Mouse (Mus musculus) heart, embryonic 14.5 days (tissue): ENCODE results near the gene Krt39. TPM values are rescaled to one million over a fixed set of nuclear protein-coding genes. Genes with fewer than 3 reads are reported as not detected.

Experiments used
- ATAC-seq: fragments of 200-750 bp; cut with Nextera tagmentation; 2 replicates; pipeline ENCODE4 v1.8.0; 2017; ENCODE audit warnings: low read depth, moderate TSS enrichment; ENCODE audit not compliant: insufficient number of reproducible peaks, insufficient read depth, low FRiP score
- H3K27ac ChIP-seq, 2 experiments: fragments of 200-500 bp in 1 of 2; fragments of 300-500 bp in 1 of 2; sonication (generic) in 1 of 2; replicated peaks in 1 of 2; 2 replicates each; pipeline ENCODE4 v1.5.1; 2012 to 2014; ENCODE audit warnings: low read depth in 2 of 2, low read length in 2 of 2, control low read depth in 1 of 2, mild to moderate bottlenecking in 1 of 2, mixed read lengths in 1 of 2; ENCODE audit not compliant: control insufficient read depth in 1 of 2, insufficient read depth in 1 of 2
- H3K27me3 ChIP-seq: fragments of 300-500 bp; sonication (generic); 2 replicates; pipeline ENCODE4 v1.6.1; 2014; ENCODE audit warnings: mild to moderate bottlenecking, low read length, control low read depth; ENCODE audit not compliant: control insufficient read depth, insufficient read depth
- H3K36me3 ChIP-seq: fragments of 300-500 bp; sonication (generic); 2 replicates; pipeline ENCODE4 v1.6.1; 2014; ENCODE audit warnings: mild to moderate bottlenecking, control low read depth, low read length, mixed read lengths; ENCODE audit not compliant: control insufficient read depth, insufficient read depth
- H3K4me1 ChIP-seq, 2 experiments: fragments of 200-500 bp in 1 of 2; fragments of 300-500 bp in 1 of 2; sonication (generic) in 1 of 2; 2 replicates each; pipeline ENCODE4 v1.6.1; 2012 to 2014; ENCODE audit warnings: low read length in 2 of 2, control low read depth in 1 of 2, mixed read lengths in 1 of 2; ENCODE audit not compliant: control insufficient read depth in 2 of 2, insufficient read depth in 2 of 2
- H3K4me2 ChIP-seq: fragments of 300-500 bp; sonication (generic); 2 replicates; pipeline ENCODE4 v1.6.1; 2014; ENCODE audit warnings: mild to moderate bottlenecking, low read length
- H3K4me3 ChIP-seq, 2 experiments: fragments of 200-500 bp in 1 of 2; fragments of 300-500 bp in 1 of 2; sonication (generic) in 1 of 2; 2 replicates each; pipeline ENCODE4 v1.5.1; 2012 to 2014; ENCODE audit warnings: low read length in 2 of 2, mild to moderate bottlenecking in 2 of 2, control low read depth in 1 of 2, low read depth in 1 of 2, moderate library complexity in 1 of 2; ENCODE audit not compliant: control insufficient read depth in 1 of 2, insufficient read depth in 1 of 2
- H3K9ac ChIP-seq: fragments of 300-500 bp; sonication (generic); 2 replicates; pipeline ENCODE4 v1.6.1; 2014; ENCODE audit warnings: mild to moderate bottlenecking, low read length
- H3K9me3 ChIP-seq: fragments of 300-500 bp; sonication (generic); 2 replicates; pipeline ENCODE4 v1.6.1; 2016; ENCODE audit warnings: low read length, control low read depth; ENCODE audit not compliant: control insufficient read depth
- WGBS: fragments of 180-500 bp; shearing (Covaris S2); extraction: QIAGEN DNeasy Blood & Tissue Kit; methylation state at CpG from one replicate; pipeline ENCODE4 v1.1.7; 2014; 5-methylcytosine and 5-hydroxymethylcytosine counted together
- polyA plus RNA-seq: library from polyadenylated mRNA; unstranded; fragments of >200 nt; fragmentation: Nextera tagmentation; extraction: Ambion mirVana; gene quantifications from 2 replicates; pipeline ENCODE4 v1.2.1, GENCODE M21; 2014

Krt39 gene
- not detected in 2 replicates for polyA plus RNA-seq

- H3K9ac ChIP-seq: no peak within 1 kb of the TSS
- ATAC-seq: no peak
- H3K4me2 ChIP-seq: no peak within 1 kb of the TSS
- no peak within 1 kb of the TSS for H3K27ac ChIP-seq
- 83% methylated on average over 13 of the region's 13 CpGs for WGBS
- H3K4me3 ChIP-seq: no peak within 1 kb of the TSS
- no peaks in the 10 kb centered on the region for H3K4me1 ChIP-seq
- H3K27me3 ChIP-seq: no peaks in the 10 kb centered on the region
- no peaks in the 10 kb centered on the region for H3K9me3 ChIP-seq
- no peaks in the 10 kb centered on the region for H3K36me3 ChIP-seq
These were observed at the start of gene Krt39 for GRCm38 (mm10) chr11:99521288-99521860. Krt39 (minus strand) TSS chr11:99521338.

- no peak within 1 kb of the TSS for H3K27ac ChIP-seq
- no peak for ATAC-seq
- H3K9me3 ChIP-seq: no peaks in the 10 kb centered on the region
- H3K4me3 ChIP-seq: no peak within 1 kb of the TSS
- H3K4me1 ChIP-seq: no peaks in the 10 kb centered on the region
- H3K4me2 ChIP-seq: no peak within 1 kb of the TSS
- no peaks in the 10 kb centered on the region for H3K36me3 ChIP-seq
- H3K27me3 ChIP-seq: no peaks in the 10 kb centered on the region
- no peak within 1 kb of the TSS for H3K9ac ChIP-seq
- 83% methylated on average over 7 of the region's 7 CpGs for WGBS
These were observed 45.4 kb upstream of the Krt39 start, which contains the start of gene Krtap3-1 for GRCm38 (mm10) chr11:99566530-99566929. Krtap3-1 (minus strand) TSS chr11:99566630.

GRCm38 (mm10) chr11:99562580-99562979, 41.4 kb upstream of the Krt39 start:
- WGBS: 78% methylated on average over 6 of the region's 6 CpGs
- no peak overlapping the region for H3K27ac ChIP-seq

GRCm38 (mm10) chr11:99559366-99559765, 38.2 kb upstream of the Krt39 start, which contains the start of gene Gm11939:
Gm11939 (minus strand) TSS chr11:99559466.
- Histone ChIP-seq H3K9me3 (no peaks in the 10 kb centered on the region), H3K4me2 (no peak within 1 kb of the TSS), H3K4me1 (no peaks in the 10 kb centered on the region), H3K4me3 (no peak within 1 kb of the TSS), H3K9ac (no peak within 1 kb of the TSS), H3K27me3 (no peaks in the 10 kb centered on the region), H3K27ac (no peak within 1 kb of the TSS), H3K36me3 (no peaks in the 10 kb centered on the region)
- WGBS: 86% methylated on average over 9 of the region's 9 CpGs
- no peak for ATAC-seq

More at GRCm38 (mm10) chr11:99562580-99562979, 41.4 kb upstream of the Krt39 start:
- no peaks in the 10 kb centered on the region for H3K4me1 ChIP-seq
- no peaks in the 10 kb centered on the region for H3K27me3 ChIP-seq
- no peak for ATAC-seq
- H3K9ac ChIP-seq: no peak overlapping the region
- H3K36me3 ChIP-seq: no peaks in the 10 kb centered on the region
- no peak overlapping the region for H3K4me3 ChIP-seq
- no peaks in the 10 kb centered on the region for H3K9me3 ChIP-seq
- no peak overlapping the region for H3K4me2 ChIP-seq

- H3K9me3 ChIP-seq: no peaks in the 10 kb centered on the region
- H3K27ac ChIP-seq: no peak overlapping the region
- no peak overlapping the region for H3K4me2 ChIP-seq
- no peak overlapping the region for H3K9ac ChIP-seq
- H3K36me3 ChIP-seq: no peaks in the 10 kb centered on the region
- no peaks in the 10 kb centered on the region for H3K4me1 ChIP-seq
- H3K4me3 ChIP-seq: no peak overlapping the region
- ATAC-seq: no peak
- 72% methylated on average over 3 of the region's 3 CpGs for WGBS
- H3K27me3 ChIP-seq: no peaks in the 10 kb centered on the region
These were observed 37.0 kb upstream of the Krt39 start for GRCm38 (mm10) chr11:99557976-99558745.

- Histone ChIP-seq H3K4me2 (no peak within 1 kb of the TSS), H3K27me3 (no peaks in the 10 kb centered on the region), H3K4me1 (no peaks in the 10 kb centered on the region), H3K9ac (no peak within 1 kb of the TSS), H3K36me3 (no peaks in the 10 kb centered on the region), H3K9me3 (no peaks in the 10 kb centered on the region), H3K27ac (no peak within 1 kb of the TSS), H3K4me3 (no peak within 1 kb of the TSS)
- 72% methylated on average over 2 of the region's 2 CpGs for WGBS
- no peak for ATAC-seq
These were observed 35.6 kb upstream of the Krt39 start, which contains the start of gene Krtap3-2 for GRCm38 (mm10) chr11:99556753-99557152. Krtap3-2 (minus strand) TSS chr11:99556853.

- Histone ChIP-seq H3K27ac (no peak overlapping the region), H3K27me3 (no peaks in the 10 kb centered on the region), H3K9me3 (no peaks in the 10 kb centered on the region), H3K4me3 (no peak overlapping the region), H3K4me2 (no peak overlapping the region), H3K36me3 (no peaks in the 10 kb centered on the region), H3K9ac (no peak overlapping the region), H3K4me1 (no peaks in the 10 kb centered on the region)
- ATAC-seq: no peak
- WGBS: 77% methylated on average over 2 of the region's 2 CpGs
These were observed 35.1 kb upstream of the Krt39 start for GRCm38 (mm10) chr11:99556195-99556594.
